Mouse (Mus musculus) fibroblast of lung, adult 2 months (primary cell): ENCODE data around the gene Ngrn.

Source experiments
- DNase-seq: peaks from one replicate; pipeline ENCODE4 v3.0.0-alpha.2; 2011; ENCODE audit warnings: low read depth

The Ngrn gene

GRCm38 (mm10) chr7:80307766-80308165, 46.8 kb downstream of the Ngrn start:
- no peak for DNase-seq

- no peak for DNase-seq
Observed at GRCm38 (mm10) chr7:80310771-80311170, 49.8 kb downstream of the Ngrn start.
